Mouse (Mus musculus): Measurements from ENCODE around the gene Cenps.
"Not testable (repeated sequence)": the region's sequence is repeated elsewhere in the genome, so short reads cannot be mapped to it uniquely, and the experiment has no call there.

Gene Cenps

GRCm38 (mm10) chr4:149123432-149123831, 14.0 kb downstream of the Cenps start:
- no peak for DNase-seq (ENCODE audit: low read depth, low spot score)

GRCm38 (mm10) chr4:149119978-149120562, 17.4 kb downstream of the Cenps start:
- not testable (repeated sequence) for DNase-seq (ENCODE audit: low read depth, low spot score)

DNA sequence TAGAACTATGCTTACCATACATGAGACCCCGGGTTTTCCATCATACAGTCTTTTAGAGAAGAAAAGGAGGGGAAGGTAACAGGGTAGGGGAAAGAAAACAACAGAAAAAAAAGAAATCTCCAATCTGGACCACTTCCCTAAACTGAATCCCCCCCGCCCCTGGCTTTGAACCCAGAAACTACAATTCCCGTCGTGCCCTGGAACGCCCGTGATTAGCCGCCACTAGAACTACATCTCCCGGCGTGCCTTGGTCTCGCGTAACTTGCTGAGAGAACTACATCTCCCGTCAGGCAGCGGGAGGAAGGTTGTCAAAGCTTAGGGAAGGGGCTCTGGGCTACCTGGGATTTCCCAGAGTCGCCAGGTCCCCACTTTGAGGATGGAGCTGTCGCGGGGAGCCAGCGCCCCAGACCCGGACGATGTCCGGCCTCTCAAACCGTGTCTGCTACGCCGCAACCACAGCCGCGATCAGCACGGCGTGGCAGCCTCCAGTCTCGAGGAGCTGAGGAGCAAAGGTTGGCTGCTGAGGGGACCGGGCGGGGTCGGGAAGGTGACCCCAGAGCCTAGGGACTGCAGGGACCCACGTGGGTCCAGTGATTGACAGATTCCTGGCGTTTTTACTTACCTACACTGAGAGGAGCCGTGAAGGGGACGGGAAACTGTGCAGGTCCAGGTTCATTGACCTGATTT, 33.4 kb downstream of the Cenps start, which contains the start of gene Dffa:
Gene Dffa (plus strand): TSS at position 272 of the 687 bp plus-strand sequence.
- DNase-seq (ENCODE audit: low read depth, low spot score): peak; percentile 81

- no peak for DNase-seq (ENCODE audit: low read depth, low spot score)
Observed at GRCm38 (mm10) chr4:149101456-149101855, 36.0 kb downstream of the Cenps start.

GRCm38 (mm10) chr4:149100449-149100848, 37.0 kb downstream of the Cenps start:
- not testable (repeated sequence) for DNase-seq (ENCODE audit: low read depth, low spot score)

DNA sequence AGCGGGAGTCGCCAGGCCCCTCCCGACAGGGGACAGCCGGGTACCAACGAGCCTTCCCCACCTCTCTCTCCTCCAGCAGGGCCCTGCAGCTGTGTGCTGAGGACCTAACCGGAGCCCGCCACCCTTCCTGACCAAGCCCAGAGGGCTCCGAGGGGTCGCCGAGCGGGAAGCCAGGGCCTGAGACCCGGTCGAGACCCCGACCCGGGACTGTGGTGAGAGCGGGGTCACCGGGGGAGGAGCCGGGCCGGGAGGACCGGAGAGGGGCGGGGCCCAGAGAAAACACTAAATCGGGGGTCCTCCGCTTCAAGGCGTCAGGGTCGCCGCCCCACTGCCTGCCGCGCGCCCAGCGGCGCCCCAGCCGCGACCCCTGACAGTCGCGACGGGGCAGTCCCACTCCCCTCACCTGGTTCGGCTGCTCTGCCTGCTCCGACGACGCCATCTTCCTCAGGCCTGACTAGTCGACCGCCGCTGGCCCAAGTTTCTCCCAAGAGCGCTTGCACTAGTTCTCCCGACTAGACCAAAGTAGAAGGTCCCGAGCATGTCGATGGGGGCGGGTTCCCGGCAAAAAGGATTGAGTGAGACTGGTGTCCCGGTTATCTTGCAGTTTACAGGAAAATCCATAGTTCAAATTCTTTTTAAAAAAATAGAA, 37.9 kb downstream of the Cenps start, which contains the start of gene Pex14:
Gene Pex14 (minus strand): TSS at position 508 of the 649 bp plus-strand sequence.
- peak; percentile 71 for DNase-seq (ENCODE audit: low read depth, low spot score)

DNA sequence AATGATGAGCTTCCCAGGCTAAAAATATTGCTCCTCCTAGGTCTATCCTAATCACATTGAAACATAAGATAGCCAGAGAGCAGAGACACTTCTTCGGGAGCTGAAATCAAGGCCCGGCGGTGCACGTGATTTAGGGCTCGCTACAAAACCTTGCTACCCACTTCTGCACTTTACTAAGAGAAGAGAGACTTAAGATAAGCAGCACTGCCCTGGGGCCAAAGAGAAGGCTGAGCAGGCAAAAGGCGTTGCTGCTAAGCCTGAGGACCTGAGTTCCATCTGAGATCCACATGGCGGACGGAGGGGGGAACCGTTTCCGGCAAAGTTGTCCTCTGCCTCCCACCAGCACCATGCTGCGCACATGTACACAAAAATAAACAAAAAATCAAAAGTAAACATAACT, 38.9 kb downstream of the Cenps start:
- no peak for DNase-seq (ENCODE audit: low read depth, low spot score)

GRCm38 (mm10) chr4:149097956-149098355, 39.5 kb downstream of the Cenps start:
- DNase-seq (ENCODE audit: low read depth, low spot score): no peak

GRCm38 (mm10) chr4:149091364-149091763, 46.1 kb downstream of the Cenps start:
- no peak for DNase-seq (ENCODE audit: low read depth, low spot score)

- DNase-seq (ENCODE audit: low read depth, low spot score): no peak
Observed at GRCm38 (mm10) chr4:149085381-149085780, 52.0 kb downstream of the Cenps start.

DNA sequence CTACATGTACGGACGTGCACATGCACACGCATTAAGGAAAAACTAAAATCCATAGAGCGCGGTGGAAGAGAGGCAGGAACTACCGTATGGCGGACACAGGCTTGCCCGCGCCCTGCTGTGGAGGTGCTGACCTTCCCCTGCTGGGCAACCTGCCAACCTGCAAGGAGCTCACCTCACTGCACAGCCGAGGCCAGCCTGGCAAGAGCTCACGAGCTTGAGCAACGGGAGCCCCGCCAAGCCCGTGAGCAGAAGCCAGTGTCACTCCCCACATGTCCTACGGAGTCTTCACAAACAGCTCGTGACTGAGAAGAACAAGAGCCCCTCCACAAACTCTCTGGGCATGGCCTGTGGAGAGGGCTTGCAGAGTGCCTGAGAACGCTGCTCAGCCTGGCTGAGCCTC, 55.9 kb downstream of the Cenps start:
- DNase-seq (ENCODE audit: low read depth, low spot score): no peak

DNA sequence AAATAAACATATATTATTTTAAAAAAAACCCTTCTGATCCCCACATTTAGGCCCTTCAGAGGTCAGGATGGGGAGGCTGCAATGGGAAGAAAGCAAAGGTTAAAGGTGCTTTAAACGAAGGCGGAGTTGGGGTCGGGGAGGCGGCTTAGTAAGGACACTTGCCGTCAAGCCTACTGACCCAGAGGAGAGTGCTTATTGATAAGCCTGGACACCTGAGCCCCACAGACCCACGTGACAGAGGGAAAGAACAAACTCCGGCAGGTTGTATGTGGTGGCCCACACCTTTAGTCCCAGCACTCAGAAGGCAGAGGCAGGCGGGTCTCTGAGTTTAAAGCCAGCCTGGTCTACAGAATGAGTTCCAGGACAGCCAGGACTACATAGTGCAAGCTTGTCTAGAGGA, 57.3 kb downstream of the Cenps start:
- no peak for DNase-seq (ENCODE audit: low read depth, low spot score)

DNA sequence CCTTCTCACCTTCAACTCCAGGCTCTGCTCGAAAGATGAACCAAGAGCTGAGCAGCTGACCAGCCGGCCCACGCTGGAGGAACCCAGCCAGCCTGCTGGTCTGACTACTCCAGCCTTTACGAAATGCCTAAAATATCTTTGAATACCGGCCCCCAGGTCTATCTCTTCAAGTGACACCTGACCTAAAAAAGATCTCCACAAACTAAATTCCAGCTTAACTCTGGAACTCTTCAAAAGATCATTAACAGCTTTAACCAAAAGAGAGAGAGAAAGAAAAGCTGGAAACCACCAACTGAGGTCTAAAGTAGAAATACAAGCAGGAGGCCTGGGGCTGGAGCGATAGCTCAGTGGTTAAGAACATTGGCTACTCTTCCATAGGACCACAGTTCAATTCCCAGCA, 57.8 kb downstream of the Cenps start:
- no peak for DNase-seq (ENCODE audit: low read depth, low spot score)

GRCm38 (mm10) chr4:149078261-149078660, 59.2 kb downstream of the Cenps start:
- DNase-seq (ENCODE audit: low read depth, low spot score): no peak
